Comparison of ENCODE assay signal across 7 mouse cellular contexts in the genomic region with DNA sequence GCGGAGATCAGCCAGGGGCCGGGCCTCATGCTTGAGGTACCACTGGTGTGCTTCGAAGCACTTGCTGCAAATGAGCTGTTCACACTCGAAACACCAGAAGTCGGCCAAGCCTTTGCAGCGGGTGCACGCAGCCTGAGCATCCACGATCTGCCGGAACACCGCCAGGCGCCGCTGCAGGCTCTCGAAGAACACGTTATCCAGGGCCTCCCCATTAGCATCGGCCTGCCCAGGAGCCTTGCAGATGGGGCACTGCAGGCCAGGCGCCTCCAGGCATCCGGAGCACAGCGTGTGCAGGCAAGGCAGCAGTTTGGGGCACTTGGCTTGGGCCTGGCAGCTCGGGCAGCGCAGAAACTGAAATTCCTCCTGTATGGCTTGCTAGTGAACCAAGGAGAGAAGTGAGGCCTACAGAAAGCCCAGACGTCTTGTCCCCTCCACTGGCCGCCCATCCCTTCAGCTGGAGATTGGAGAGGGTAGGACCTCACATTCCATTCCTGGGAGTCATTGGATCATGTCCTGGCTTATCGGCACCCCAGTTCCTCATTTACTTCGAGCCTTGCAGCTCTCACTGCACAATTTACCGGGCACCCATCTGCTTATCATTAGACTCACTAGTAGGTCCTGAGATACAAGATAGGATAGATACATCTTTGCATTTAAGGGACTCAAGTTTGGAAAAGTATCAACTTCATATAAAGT. TPM values are rescaled to one million over a fixed set of nuclear protein-coding genes. Genes with fewer than 3 reads are reported as not detected.
DNase-seq lines count a peak whose midpoint lies in the region; ATAC-seq lines count a peak whose summit lies in the region.

No protein-coding gene starts in this region.

- peak overlapping the region; percentile 47 for H3K27ac ChIP-seq in embryonic facial prominence, embryonic 11.5 days (replicated peaks; ENCODE audit: low read depth, low read length)
- H3K27ac ChIP-seq in limb, embryonic 10.5 days: peak overlapping the region; percentile 78
- peak overlapping the region; percentile 42; the same call in 1 of the 2 replicates for H3K27ac ChIP-seq in midbrain, embryonic 12.5 days (replicated peaks)

- ATAC-seq in embryonic facial prominence, embryonic 11.5 days (replicated peaks; ENCODE audit: insufficient number of reproducible peaks, low FRiP score, low TSS enrichment, low read depth): peak; percentile 79; the same call in 1 of the 2 replicates
- peak; percentile 69; the same call in 1 of the 2 replicates for ATAC-seq in midbrain, embryonic 12.5 days (ENCODE audit: low FRiP score, low read depth)

- H3K27me3 ChIP-seq in embryonic facial prominence, embryonic 11.5 days (ENCODE audit: control insufficient read depth, insufficient read depth, low read length): no peaks in the 10 kb centered on the region
- H3K27me3 ChIP-seq in limb, embryonic 10.5 days (ENCODE audit: low read depth, poor library complexity, severe bottlenecking): no peaks in the 10 kb centered on the region
- H3K27me3 ChIP-seq in midbrain, embryonic 12.5 days: no peaks in the 10 kb centered on the region

- peak overlapping the region; percentile 60 for H3K9ac ChIP-seq in embryonic facial prominence, embryonic 11.5 days (replicated peaks; ENCODE audit: low read length)
- H3K9ac ChIP-seq in midbrain, embryonic 12.5 days (replicated peaks): peak overlapping the region; percentile 49; the same call in 1 of the 2 replicates

- 8% methylated on average over 25 of the region's 25 CpGs for WGBS in embryonic facial prominence, embryonic 11.5 days
- 8% methylated on average over 25 of the region's 25 CpGs for WGBS in limb, embryonic 10.5 days
- WGBS in midbrain, embryonic 12.5 days: 17% methylated on average over 25 of the region's 25 CpGs

- peaks cover 7% of the 10 kb centered on the region for H3K4me1 ChIP-seq in embryonic facial prominence, embryonic 11.5 days (ENCODE audit: control insufficient read depth, insufficient read depth, low read length)
- H3K4me1 ChIP-seq in limb, embryonic 10.5 days: peaks cover 41% of the 10 kb centered on the region
- H3K4me1 ChIP-seq in midbrain, embryonic 12.5 days: peaks cover 32% of the 10 kb centered on the region

- H3K4me3 ChIP-seq in embryonic facial prominence, embryonic 11.5 days (ENCODE audit: low read depth, low read length): peak overlapping the region; percentile 28
- peak overlapping the region; percentile 40 for H3K4me3 ChIP-seq in limb, embryonic 10.5 days
- H3K4me3 ChIP-seq in midbrain, embryonic 12.5 days: 0 out of 2 replicates have a peak overlapping the region, but pooled peaks have one; percentile 17

- DNase-seq in adrenal gland, postnatal 10 days: peak; percentile 89
- DNase-seq in embryonic facial prominence, embryonic 11.5 days (ENCODE audit: low spot score): peak; percentile 85
- DNase-seq in heart, adult 11 months: peak; percentile 98
- peak; percentile 86 for DNase-seq in kidney, adult 18-20 months
- peak; percentile 85 for DNase-seq in limb, embryonic 10.5 days (ENCODE audit: low spot score)
- DNase-seq in spleen, adult 12 weeks (ENCODE audit: low spot score): peak; percentile 78

- H3K36me3 ChIP-seq in embryonic facial prominence, embryonic 11.5 days (replicated peaks; ENCODE audit: control insufficient read depth, insufficient read depth, low read depth, low read length): no peaks in the 10 kb centered on the region
- peaks cover 23% of the 10 kb centered on the region for H3K36me3 ChIP-seq in limb, embryonic 10.5 days
- H3K36me3 ChIP-seq in midbrain, embryonic 12.5 days: no peaks in the 10 kb centered on the region

- H3K4me2 ChIP-seq in embryonic facial prominence, embryonic 11.5 days (ENCODE audit: low read depth, low read length): peak overlapping the region; percentile 48
- peak overlapping the region; percentile 43 for H3K4me2 ChIP-seq in midbrain, embryonic 12.5 days (replicated peaks)

- no peaks in the 10 kb centered on the region for H3K9me3 ChIP-seq in embryonic facial prominence, embryonic 11.5 days (replicated peaks; ENCODE audit: control insufficient read depth, low read length)
- no peaks in the 10 kb centered on the region for H3K9me3 ChIP-seq in limb, embryonic 10.5 days (replicated peaks)
- no peaks in the 10 kb centered on the region for H3K9me3 ChIP-seq in midbrain, embryonic 12.5 days

RNA-seq across cellular contexts. Expression of a gene that starts 2.4 kb away (rescaled TPM):
- total RNA-seq in adrenal gland, postnatal 10 days (2021): 10 to 100 TPM; 21.8 to 25.6 TPM
- 13.5 and 14.5 TPM in 2 replicates for polyA plus RNA-seq in embryonic facial prominence, embryonic 11.5 days (2014; fragmentation: Nextera tagmentation; extraction: Ambion mirVana)
- polyA plus RNA-seq in limb, embryonic 10.5 days (2016; fragmentation: Nextera tagmentation; extraction: Ambion mirVana): 20.5 and 21.0 TPM in 2 replicates
- 9.7 and 9.8 TPM in 2 replicates for polyA plus RNA-seq in midbrain, embryonic 12.5 days (2016; fragmentation: Nextera tagmentation; extraction: Ambion mirVana)

RNA-seq across cellular contexts. Expression of a gene that starts 5.8 kb away (rescaled TPM):
- 10 to 100 TPM; 14.6 to 22.4 TPM for total RNA-seq in adrenal gland, postnatal 10 days (2021)
- 20.1 and 22.2 TPM in 2 replicates for polyA plus RNA-seq in embryonic facial prominence, embryonic 11.5 days (2014; fragmentation: Nextera tagmentation; extraction: Ambion mirVana)
- 21.8 and 26.1 TPM in 2 replicates for polyA plus RNA-seq in limb, embryonic 10.5 days (2016; fragmentation: Nextera tagmentation; extraction: Ambion mirVana)
- 64.1 and 65.2 TPM in 2 replicates for polyA plus RNA-seq in midbrain, embryonic 12.5 days (2016; fragmentation: Nextera tagmentation; extraction: Ambion mirVana)

RNA-seq across cellular contexts. Expression of a gene that starts 43.1 kb away (rescaled TPM):
- 10 to 100 TPM in 1 of 2 experiments, 1 to 10 TPM in 1; 5.0 to 11.0 TPM for total RNA-seq in adrenal gland, postnatal 10 days (2021)
- 5.4 and 5.8 TPM in 2 replicates for polyA plus RNA-seq in embryonic facial prominence, embryonic 11.5 days (2014; fragmentation: Nextera tagmentation; extraction: Ambion mirVana)
- polyA plus RNA-seq in limb, embryonic 10.5 days (2016; fragmentation: Nextera tagmentation; extraction: Ambion mirVana): 0.11 TPM in 1 of 2 replicates, not detected in the other
- 27.0 and 27.8 TPM in 2 replicates for polyA plus RNA-seq in midbrain, embryonic 12.5 days (2016; fragmentation: Nextera tagmentation; extraction: Ambion mirVana)

RNA-seq across cellular contexts. Expression of a gene that starts 43.1 kb away (rescaled TPM):
- 10 to 100 TPM; 46.5 to 47.1 TPM for total RNA-seq in adrenal gland, postnatal 10 days (2021)
- 24.6 and 26.7 TPM in 2 replicates for polyA plus RNA-seq in embryonic facial prominence, embryonic 11.5 days (2014; fragmentation: Nextera tagmentation; extraction: Ambion mirVana)
- 9.5 and 33.2 TPM in 2 replicates for polyA plus RNA-seq in limb, embryonic 10.5 days (2016; fragmentation: Nextera tagmentation; extraction: Ambion mirVana)
- 25.1 and 42.6 TPM in 2 replicates for polyA plus RNA-seq in midbrain, embryonic 12.5 days (2016; fragmentation: Nextera tagmentation; extraction: Ambion mirVana)

Comparison
In these comparisons a context has a peak if more than half of its experiments do, and no peak if none do; other contexts are left out.
1. Peak in every context shown above with its lines: DNase-seq, ATAC-seq, H3K4me3 ChIP-seq and H3K27ac ChIP-seq.